Mouse (Mus musculus) MEL (cell line): Measurements from ENCODE around the gene Plekhg5.

Source experiments
- CTCF ChIP-seq, 3 experiments: IDR thresholded peaks in 2 of 3; conservative IDR thresholded peaks in 1 of 3; 2 replicates each; pipeline ENCODE4 v1.5.1; 2011 to 2012; ENCODE audit warnings: low read length in 3 of 3, low read depth in 2 of 3, mild to moderate bottlenecking in 2 of 3, improper control_type of control experiment in 1 of 3, inconsistent platforms in 1 of 3, mixed read lengths in 1 of 3, moderate library complexity in 1 of 3; ENCODE audit not compliant: control insufficient read depth in 1 of 3, insufficient read depth in 1 of 3, poor library complexity in 1 of 3, severe bottlenecking in 1 of 3
- EP300 ChIP-seq, 2 experiments: IDR thresholded peaks; 2 replicates each; pipeline ENCODE4 v1.6.1; 2011; ENCODE audit warnings: improper control_type of control experiment in 2 of 2, low read length in 2 of 2, low read depth in 1 of 2, mild to moderate bottlenecking in 1 of 2
- GATA1 ChIP-seq: IDR thresholded peaks from 2 replicates; pipeline ENCODE4 v1.6.1; 2011; ENCODE audit warnings: low read depth, low read length, improper control_type of control experiment
- JUND ChIP-seq: IDR thresholded peaks from 2 replicates; pipeline ENCODE4 v1.6.1; 2011; ENCODE audit warnings: low read depth, mild to moderate bottlenecking, improper control_type of control experiment, low read length
- MAX ChIP-seq: IDR thresholded peaks from 2 replicates; pipeline ENCODE4 v1.6.1; 2011; ENCODE audit warnings: low read length, improper control_type of control experiment
- MYB ChIP-seq: IDR thresholded peaks from 2 replicates; pipeline ENCODE4 v1.6.1; 2011; ENCODE audit warnings: mild to moderate bottlenecking, low read depth, low read length, improper control_type of control experiment
- TAL1 ChIP-seq: IDR thresholded peaks from 2 replicates; pipeline ENCODE4 v1.6.1; 2012; ENCODE audit warnings: mild to moderate bottlenecking, inconsistent platforms, low read length, moderate library complexity, mixed read lengths
- TBP ChIP-seq: IDR thresholded peaks from 2 replicates; pipeline ENCODE4 v1.8.0; 2011; ENCODE audit warnings: low read depth, low read length, improper control_type of control experiment
- UBTF ChIP-seq: IDR thresholded peaks from 2 replicates; pipeline ENCODE4 v1.6.1; 2012; ENCODE audit warnings: low read depth, mild to moderate bottlenecking, inconsistent platforms, low read length, improper control_type of control experiment, moderate library complexity, borderline replicate concordance; ENCODE audit not compliant: insufficient read depth

DNA sequence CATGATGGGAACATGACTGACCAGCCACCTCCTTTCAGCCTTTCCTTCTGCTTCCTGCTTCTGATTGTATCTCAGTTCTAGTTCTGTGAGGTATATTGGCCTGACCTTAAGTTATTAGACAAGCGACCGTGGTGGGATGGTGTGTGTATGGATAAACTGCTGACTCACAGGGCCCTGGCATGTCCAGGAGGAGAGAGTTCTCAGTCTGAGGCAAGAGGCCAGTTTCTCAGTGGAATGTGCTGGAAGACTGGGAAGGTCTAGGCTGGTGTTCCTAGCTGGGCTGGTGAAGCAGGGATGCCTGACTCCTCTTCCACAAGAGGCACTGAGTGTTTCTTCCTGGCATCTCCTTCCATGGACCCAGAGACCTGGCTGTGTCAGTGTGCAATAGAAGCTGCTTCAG, 90.5 kb downstream of the Plekhg5 start:
- TF ChIP-seq GATA1 (no peak), UBTF (no peak), MYB (no peak), JUND (no peak), CTCF (IDR thresholded peaks at IDR 0.05 in 2 of 3, conservative IDR thresholded peaks at IDR 0.05 in 1 of 3; ENCODE audit: control insufficient read depth in 1 of 3, insufficient read depth in 1 of 3, low read depth in 2 of 3, low read length in 3 of 3, poor library complexity in 1 of 3, severe bottlenecking in 1 of 3) (no peak), TAL1 (no peak), TBP (no peak), EP300 (IDR thresholded peaks at IDR 0.05; ENCODE audit: low read depth in 1 of 2, low read length in 2 of 2) (no peak), MAX (no peak)
